Mouse (Mus musculus) midbrain, embryonic 12.5 days (tissue): ENCODE data around the gene Adora3. TPM values are rescaled to one million over a fixed set of nuclear protein-coding genes. Genes with fewer than 3 reads are reported as not detected.

ENCODE experiments used
- ATAC-seq: fragments of 200-750 bp; cut with Nextera tagmentation; 2 replicates; pipeline ENCODE4 v1.8.0; 2017; ENCODE audit warnings: low read depth, moderate TSS enrichment, moderate library complexity; ENCODE audit not compliant: low FRiP score
- H3K27ac ChIP-seq: fragments of 300-500 bp; sonication (generic); replicated peaks from 2 replicates; pipeline ENCODE4 v1.5.1; 2016; ENCODE audit warnings: mild to moderate bottlenecking
- H3K27me3 ChIP-seq: fragments of 300-500 bp; sonication (generic); 2 replicates; pipeline ENCODE4 v1.6.1; 2016; ENCODE audit warnings: mild to moderate bottlenecking
- H3K36me3 ChIP-seq: fragments of 300-500 bp; sonication (generic); 2 replicates; pipeline ENCODE4 v1.6.1; 2016
- H3K4me1 ChIP-seq: fragments of 300-500 bp; sonication (generic); 2 replicates; pipeline ENCODE4 v1.6.1; 2016
- H3K4me2 ChIP-seq: fragments of 300-500 bp; sonication (generic); replicated peaks from 2 replicates; pipeline ENCODE4 v1.6.1; 2016; ENCODE audit warnings: mild to moderate bottlenecking, moderate library complexity
- H3K4me3 ChIP-seq: fragments of 300-500 bp; sonication (generic); 2 replicates; pipeline ENCODE4 v1.5.1; 2016; ENCODE audit warnings: mild to moderate bottlenecking
- H3K9ac ChIP-seq: fragments of 300-500 bp; sonication (generic); replicated peaks from 2 replicates; pipeline ENCODE4 v1.6.1; 2016; ENCODE audit warnings: mild to moderate bottlenecking, moderate library complexity
- H3K9me3 ChIP-seq: fragments of 300-500 bp; sonication (generic); 2 replicates; pipeline ENCODE4 v1.6.1; 2016; ENCODE audit warnings: mild to moderate bottlenecking
- WGBS: fragments of 180-500 bp; shearing (Covaris S2); methylation state at CpG from one replicate; pipeline ENCODE4 v1.1.7; 2016; 5-methylcytosine and 5-hydroxymethylcytosine counted together
- polyA plus RNA-seq: library from polyadenylated mRNA; unstranded; fragments of >200 nt; fragmentation: Nextera tagmentation; extraction: Ambion mirVana; gene quantifications from 2 replicates; pipeline ENCODE4 v1.2.1, GENCODE M21; 2016

Adora3 gene
- polyA plus RNA-seq, 1 experiment from 2014 or later = not detected

DNA sequence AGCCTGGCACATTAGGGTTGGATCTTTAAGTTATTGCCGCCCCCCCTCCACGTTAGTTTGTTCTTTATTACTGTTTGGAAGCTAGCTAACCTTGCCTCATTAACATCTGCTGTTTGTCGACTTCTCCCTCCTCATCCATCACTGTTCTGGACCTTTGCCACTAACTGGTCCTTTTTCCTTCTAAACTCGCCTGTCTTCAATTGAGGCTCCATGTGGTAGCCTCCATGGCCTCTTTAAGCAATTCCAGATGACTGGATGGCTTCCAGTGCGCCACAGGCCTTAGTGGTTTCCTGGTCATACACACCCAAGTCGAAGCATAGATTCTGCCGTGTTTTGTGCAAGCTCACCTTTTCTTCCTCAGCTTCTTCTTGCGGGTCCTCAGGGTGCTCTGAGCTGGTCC, 16.9 kb upstream of the Adora3 start:
- Histone ChIP-seq H3K4me2 (no peak overlapping the region), H3K4me1 (0 out of 2 replicates have a peak, but pooled peaks cover 3% of the 10 kb centered on the region), H3K9me3 (no peaks in the 10 kb centered on the region), H3K27me3 (no peaks in the 10 kb centered on the region), H3K27ac (no peak overlapping the region), H3K36me3 (no peaks in the 10 kb centered on the region), H3K9ac (no peak overlapping the region), H3K4me3 (no peak overlapping the region)
- ATAC-seq = no peak
- 84% methylated on average over 8 of the region's 8 CpGs for WGBS

DNA sequence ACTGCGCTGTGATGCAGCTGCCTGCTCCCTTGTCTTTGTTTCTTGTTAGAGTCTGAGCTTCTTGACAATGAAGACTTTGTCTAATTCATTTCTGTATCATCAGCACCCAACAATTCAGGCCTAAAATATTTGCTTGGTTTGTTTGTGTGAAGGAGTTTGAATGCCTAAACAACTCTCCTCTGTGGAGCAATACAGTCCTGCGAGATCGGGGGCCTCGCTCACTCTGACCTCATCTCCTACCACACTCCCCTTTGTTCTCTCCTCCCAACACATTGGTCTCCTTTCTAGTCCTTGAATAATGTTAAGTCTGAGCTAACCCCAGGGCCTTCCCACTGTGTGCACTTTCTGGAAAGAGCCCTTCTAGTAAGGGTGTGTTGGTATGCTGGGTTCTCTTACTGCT, 15.9 kb upstream of the Adora3 start:
- no peak for ATAC-seq
- Histone ChIP-seq H3K4me1 (0 out of 2 replicates have a peak, but pooled peaks cover 3% of the 10 kb centered on the region), H3K4me2 (no peak overlapping the region), H3K9ac (no peak overlapping the region), H3K27ac (no peak overlapping the region), H3K27me3 (no peaks in the 10 kb centered on the region), H3K36me3 (no peaks in the 10 kb centered on the region), H3K9me3 (no peaks in the 10 kb centered on the region), H3K4me3 (no peak overlapping the region)
- WGBS = 76% methylated on average over 4 of the region's 4 CpGs

DNA sequence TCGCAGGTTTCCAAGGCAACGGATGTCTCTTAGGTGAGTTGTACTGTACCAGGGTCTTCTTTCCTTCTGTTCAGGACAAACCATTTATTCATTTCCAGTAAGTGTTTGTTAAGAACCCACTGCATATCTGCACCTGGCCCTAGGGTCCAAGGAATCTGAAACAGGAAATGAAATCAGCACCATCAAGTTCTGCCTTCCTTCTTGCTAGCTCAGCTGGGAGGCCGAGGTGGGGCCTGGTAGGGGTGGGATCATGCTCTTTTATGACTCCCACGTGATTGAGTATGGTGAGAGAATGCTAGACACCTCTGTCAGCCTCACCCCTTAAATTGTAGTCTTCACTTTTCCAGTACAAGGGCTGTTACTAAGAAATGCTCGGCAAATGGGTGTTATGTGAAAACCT, 13.1 kb upstream of the Adora3 start:
- H3K27ac ChIP-seq = no peak overlapping the region
- H3K4me3 ChIP-seq = no peak overlapping the region
- H3K9me3 ChIP-seq = no peaks in the 10 kb centered on the region
- 0 out of 2 replicates have a peak, but pooled peaks cover 3% of the 10 kb centered on the region for H3K4me1 ChIP-seq
- no peaks in the 10 kb centered on the region for H3K36me3 ChIP-seq
- no peak overlapping the region for H3K9ac ChIP-seq
- no peaks in the 10 kb centered on the region for H3K27me3 ChIP-seq
- 80% methylated on average over 5 of the region's 5 CpGs for WGBS
- no peak overlapping the region for H3K4me2 ChIP-seq
- ATAC-seq = no peak

DNA sequence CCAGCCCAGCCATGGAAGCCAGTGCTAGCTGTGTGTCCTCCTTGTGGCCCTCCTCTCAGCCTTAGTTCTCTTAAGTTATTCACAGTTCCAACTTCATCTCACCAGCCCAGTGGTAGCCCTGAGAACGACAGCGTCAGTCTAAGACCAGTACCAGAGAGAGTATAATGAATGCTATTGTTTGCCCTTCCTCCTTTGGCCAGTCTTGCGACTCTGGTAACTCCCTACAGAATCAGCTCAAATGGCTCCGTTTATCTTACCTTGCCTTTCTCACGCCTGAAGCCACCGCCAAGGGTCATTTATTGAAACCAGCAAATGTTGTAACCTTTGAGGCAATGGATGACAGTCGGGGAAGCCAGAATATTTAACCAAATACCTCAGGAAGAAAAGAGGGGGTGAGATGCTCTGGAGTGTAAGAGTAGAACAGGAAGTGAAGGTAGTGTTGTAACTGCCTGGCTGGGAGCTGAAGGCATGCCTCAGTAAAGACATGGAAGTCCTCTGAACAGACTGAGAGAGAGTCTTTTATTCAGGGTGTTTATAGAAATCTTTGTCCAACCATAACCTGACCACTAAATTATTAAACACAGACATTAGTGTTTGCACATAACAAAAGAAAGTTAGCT, 8.8 kb upstream of the Adora3 start:
- no peaks in the 10 kb centered on the region for H3K9me3 ChIP-seq
- no peak overlapping the region for H3K27ac ChIP-seq
- no peaks in the 10 kb centered on the region for H3K36me3 ChIP-seq
- H3K4me1 ChIP-seq = no peaks in the 10 kb centered on the region
- no peak overlapping the region for H3K9ac ChIP-seq
- H3K4me3 ChIP-seq = no peak overlapping the region
- no peak overlapping the region for H3K4me2 ChIP-seq
- 46% methylated on average over 7 of the region's 7 CpGs for WGBS
- ATAC-seq = no peak
- H3K27me3 ChIP-seq = no peaks in the 10 kb centered on the region

DNA sequence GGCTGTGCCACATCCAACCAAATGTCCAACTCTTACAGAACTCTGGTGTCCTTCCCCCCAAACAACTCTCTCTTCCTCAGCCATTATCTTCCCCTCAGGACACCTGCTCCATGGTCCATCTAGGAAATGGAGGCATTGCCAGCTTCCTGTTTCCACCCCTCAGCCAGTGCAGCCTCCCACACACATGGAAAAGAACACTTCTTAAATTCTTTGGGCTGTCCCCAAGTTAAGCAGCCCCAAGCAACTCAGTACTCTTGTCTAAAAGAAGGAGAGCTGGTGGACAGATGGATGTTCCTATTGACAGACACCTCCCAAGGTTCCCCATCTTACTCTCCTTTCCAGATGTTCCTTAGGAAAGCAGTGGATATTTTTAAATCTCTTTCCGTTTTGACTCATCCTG, 6.5 kb upstream of the Adora3 start:
- H3K9me3 ChIP-seq = no peaks in the 10 kb centered on the region
- H3K4me1 ChIP-seq = no peaks in the 10 kb centered on the region
- ATAC-seq = no peak
- no peak overlapping the region for H3K9ac ChIP-seq
- no peak overlapping the region for H3K4me3 ChIP-seq
- no peak overlapping the region for H3K4me2 ChIP-seq
- H3K27me3 ChIP-seq = no peaks in the 10 kb centered on the region
- H3K36me3 ChIP-seq = no peaks in the 10 kb centered on the region
- no peak overlapping the region for H3K27ac ChIP-seq
- WGBS = 90% methylated on average over 1 of the region's 1 CpGs

DNA sequence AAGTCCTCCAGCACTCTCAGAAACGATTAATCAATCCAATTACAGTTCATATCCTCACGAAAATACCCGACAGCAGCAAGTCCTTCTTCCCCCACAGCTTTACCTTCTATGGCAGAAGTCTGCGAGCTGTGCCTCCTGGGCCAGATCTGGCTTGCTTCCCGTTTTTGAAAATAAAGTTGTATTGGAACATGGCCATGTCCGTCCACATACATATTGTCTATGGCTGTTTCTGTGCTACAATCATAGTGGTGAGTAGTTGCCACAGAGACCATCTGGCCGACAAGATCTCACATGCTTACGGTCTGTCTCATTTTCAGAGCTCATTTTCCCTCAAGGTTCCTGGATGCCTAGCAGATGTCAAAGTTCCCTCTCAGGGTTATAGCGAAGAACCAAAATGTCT, 5.5 kb upstream of the Adora3 start:
- Histone ChIP-seq H3K9ac (no peak overlapping the region), H3K27ac (no peak overlapping the region), H3K4me2 (no peak overlapping the region), H3K4me1 (no peaks in the 10 kb centered on the region), H3K36me3 (no peaks in the 10 kb centered on the region), H3K9me3 (no peaks in the 10 kb centered on the region), H3K27me3 (no peaks in the 10 kb centered on the region), H3K4me3 (no peak overlapping the region)
- WGBS = 87% methylated on average over 9 of the region's 9 CpGs
- no peak for ATAC-seq

DNA sequence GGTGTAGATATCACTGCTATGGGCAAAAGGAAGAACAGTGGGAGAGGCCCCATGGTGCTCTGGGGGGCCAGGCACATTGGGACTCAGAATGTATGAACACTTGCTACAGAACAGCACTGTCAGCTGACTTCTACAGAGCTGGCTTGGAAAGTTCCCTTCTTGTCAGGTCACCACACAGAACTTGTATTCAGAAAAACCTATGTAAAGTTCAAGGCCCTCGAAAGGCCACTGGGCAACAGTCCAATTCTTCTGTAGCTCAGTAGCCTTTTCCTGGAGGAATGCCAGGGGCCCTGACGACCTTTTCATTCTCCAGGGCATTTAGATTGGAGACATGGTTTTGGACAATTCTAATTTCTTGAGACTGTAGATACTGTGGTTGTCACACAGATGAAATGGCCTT, 2.5 kb upstream of the Adora3 start:
- WGBS = 78% methylated on average over 2 of the region's 2 CpGs
- Histone ChIP-seq H3K4me1 (no peaks in the 10 kb centered on the region; the same call in 1 of the 2 replicates), H3K36me3 (no peaks in the 10 kb centered on the region), H3K27ac (no peak overlapping the region), H3K9ac (no peak overlapping the region), H3K4me3 (no peak overlapping the region), H3K4me2 (no peak overlapping the region), H3K27me3 (no peaks in the 10 kb centered on the region), H3K9me3 (no peaks in the 10 kb centered on the region)
- ATAC-seq = no peak

DNA sequence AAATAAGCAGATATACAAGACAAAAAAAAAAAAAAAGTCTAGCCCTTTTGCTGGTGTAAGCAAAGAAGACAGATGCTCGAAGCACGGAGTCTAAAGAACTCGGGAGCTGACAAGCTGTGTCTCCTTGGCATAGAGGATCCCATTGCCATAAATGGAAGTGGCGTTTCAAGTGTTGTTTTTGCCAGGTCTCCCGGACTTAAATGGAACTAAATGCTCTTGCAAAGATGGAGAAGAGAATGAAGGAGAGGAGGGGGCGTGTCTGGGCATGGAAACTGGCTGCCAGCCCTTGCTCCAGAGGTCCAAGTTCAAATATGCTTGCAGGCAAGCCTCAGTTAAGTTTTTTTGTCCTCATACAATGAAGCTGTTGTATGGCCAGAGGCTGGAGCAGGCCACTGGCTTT, 1.4 kb downstream of the Adora3 start:
- Histone ChIP-seq H3K9me3 (no peaks in the 10 kb centered on the region), H3K4me3 (no peak overlapping the region), H3K27me3 (no peaks in the 10 kb centered on the region), H3K9ac (no peak overlapping the region), H3K4me1 (no peaks in the 10 kb centered on the region; the same call in 1 of the 2 replicates), H3K4me2 (no peak overlapping the region), H3K27ac (no peak overlapping the region), H3K36me3 (no peaks in the 10 kb centered on the region)
- no peak for ATAC-seq
- WGBS = 72% methylated on average over 6 of the region's 6 CpGs

DNA sequence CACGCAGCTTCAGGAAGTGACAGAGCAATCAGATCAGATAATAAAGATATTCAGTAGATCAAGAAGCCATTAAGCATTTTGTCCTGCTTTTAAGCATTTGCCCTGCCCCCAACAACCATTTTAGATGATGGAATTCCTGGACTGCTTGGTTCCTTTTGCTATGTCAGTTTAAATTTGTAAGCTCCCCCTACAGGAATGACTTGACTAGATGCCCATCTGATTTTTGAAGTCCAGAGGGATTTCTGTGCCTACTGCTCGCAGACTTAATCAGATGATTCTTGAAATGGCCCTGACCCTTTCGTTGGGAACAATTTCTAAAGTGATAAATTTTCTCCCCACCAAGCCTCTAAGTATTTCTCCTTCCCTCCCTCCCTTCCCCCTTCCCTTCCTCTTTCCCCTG, 1.9 kb downstream of the Adora3 start:
- H3K36me3 ChIP-seq = no peaks in the 10 kb centered on the region
- no peaks in the 10 kb centered on the region; the same call in 1 of the 2 replicates for H3K4me1 ChIP-seq
- no peak overlapping the region for H3K4me2 ChIP-seq
- no peak overlapping the region for H3K9ac ChIP-seq
- H3K27me3 ChIP-seq = no peaks in the 10 kb centered on the region
- H3K9me3 ChIP-seq = no peaks in the 10 kb centered on the region
- H3K4me3 ChIP-seq = no peak overlapping the region
- no peak for ATAC-seq
- no peak overlapping the region for H3K27ac ChIP-seq
- WGBS = 57% methylated on average over 3 of the region's 3 CpGs

DNA sequence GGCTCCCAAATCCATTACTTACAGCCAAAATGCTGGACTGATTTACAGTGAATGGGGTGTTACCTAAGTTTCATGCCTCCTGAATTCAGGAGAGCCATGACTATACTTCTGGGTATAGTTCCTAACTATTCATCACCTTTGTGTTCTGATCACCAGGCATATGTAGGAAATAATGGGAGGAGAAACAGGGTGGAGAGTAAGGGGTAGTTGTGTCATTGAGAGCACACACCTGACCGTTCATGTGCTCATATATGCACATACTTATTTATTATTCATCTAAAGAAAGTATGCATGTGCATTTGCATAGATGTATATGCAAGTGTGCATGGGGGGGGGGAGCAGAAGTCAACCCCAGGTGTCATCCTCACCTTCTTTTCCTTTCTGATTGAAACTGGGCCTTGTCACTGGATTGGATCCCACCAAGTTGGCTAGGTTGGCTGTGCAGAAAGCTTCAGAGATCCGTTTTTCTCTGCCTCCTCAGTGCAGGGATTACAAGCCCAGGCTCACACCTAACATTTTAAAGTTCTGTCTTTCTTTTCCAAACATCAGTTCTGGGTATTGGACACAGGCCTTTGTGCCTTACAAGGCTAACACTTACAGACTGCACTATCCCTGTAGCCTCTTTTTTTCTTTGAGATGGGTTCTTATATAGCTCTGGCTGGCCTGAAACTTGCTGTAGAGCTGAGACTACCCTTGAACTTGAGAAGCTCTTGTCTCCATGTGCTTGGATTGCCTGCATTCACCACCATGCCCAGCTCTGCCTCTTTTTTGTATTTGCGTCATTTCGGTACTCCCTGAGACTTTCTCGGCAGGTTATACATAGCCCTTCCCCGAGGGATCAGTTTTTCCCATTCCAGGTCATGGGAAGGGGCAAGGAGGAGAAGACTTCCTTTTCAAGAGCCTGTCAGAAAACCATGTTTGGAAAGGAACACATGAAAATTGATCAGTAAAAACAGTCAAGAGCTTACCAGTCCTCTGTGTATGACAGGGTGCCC, 3.1 kb downstream of the Adora3 start:
- no peaks in the 10 kb centered on the region; the same call in 1 of the 2 replicates for H3K4me1 ChIP-seq
- no peaks in the 10 kb centered on the region for H3K9me3 ChIP-seq
- no peak overlapping the region for H3K4me3 ChIP-seq
- ATAC-seq = no peak
- WGBS = 82% methylated on average over 6 of the region's 6 CpGs
- H3K27me3 ChIP-seq = no peaks in the 10 kb centered on the region
- H3K36me3 ChIP-seq = no peaks in the 10 kb centered on the region
- no peak overlapping the region for H3K27ac ChIP-seq
- H3K4me2 ChIP-seq = no peak overlapping the region
- H3K9ac ChIP-seq = no peak overlapping the region

DNA sequence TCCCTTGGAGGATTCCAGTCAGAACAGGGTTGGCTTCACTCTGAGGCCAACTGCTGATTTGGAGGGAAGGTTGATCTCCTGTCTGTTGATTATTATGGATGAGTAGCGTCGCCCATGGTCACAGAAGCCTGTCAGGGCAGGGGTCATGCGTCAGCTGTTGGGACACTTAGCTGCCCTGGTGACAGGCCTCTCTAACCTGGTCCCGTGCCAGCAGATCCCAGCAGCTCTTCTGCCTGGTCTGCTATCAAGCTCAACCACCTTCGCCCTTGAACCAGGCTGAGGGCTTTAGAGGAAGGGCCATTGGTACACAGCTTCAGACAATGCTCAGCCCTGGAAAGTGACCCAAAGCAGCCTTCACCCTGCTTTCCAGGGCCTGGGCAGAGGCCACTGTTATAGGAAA, 5.4 kb downstream of the Adora3 start:
- WGBS = 72% methylated on average over 5 of the region's 5 CpGs

DNA sequence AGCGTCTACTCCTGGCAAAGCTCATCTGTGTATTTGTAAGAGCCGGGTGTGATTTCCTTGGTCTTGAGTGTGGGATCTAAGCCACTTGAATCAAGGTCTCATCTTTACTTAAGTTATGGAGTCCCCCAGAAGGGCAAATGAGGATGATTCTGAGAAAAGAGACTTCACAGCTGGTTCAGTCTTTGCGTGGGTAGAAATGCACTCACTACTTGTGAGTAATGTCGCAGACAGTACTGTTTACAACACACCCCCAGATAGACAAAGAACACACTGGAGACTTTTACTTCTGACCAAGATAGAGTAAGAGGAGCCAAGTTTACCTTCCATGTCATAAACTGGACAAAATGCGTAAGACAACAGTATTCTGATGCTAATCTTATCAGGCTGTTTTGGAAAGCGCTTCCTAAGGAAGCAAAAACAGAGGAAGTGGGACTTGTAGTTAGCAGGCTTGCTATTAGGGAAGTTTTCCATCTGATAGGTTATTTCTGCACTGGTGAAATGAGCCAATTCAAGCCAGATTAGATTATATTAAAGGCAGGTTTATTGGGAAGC, 6.7 kb downstream of the Adora3 start:
- Histone ChIP-seq H3K4me1 (no peaks in the 10 kb centered on the region; the same call in 1 of the 2 replicates), H3K27me3 (no peaks in the 10 kb centered on the region), H3K9me3 (no peaks in the 10 kb centered on the region), H3K4me2 (no peak overlapping the region), H3K9ac (no peak overlapping the region), H3K4me3 (no peak overlapping the region), H3K27ac (no peak overlapping the region), H3K36me3 (no peaks in the 10 kb centered on the region)
- WGBS = 93% methylated on average over 6 of the region's 6 CpGs
- ATAC-seq = no peak

More for the DNA sequence above, 5.4 kb downstream of the Adora3 start:
- no peak for ATAC-seq
- H3K27ac ChIP-seq = no peak overlapping the region
- H3K4me2 ChIP-seq = no peak overlapping the region
- no peaks in the 10 kb centered on the region for H3K27me3 ChIP-seq
- H3K9me3 ChIP-seq = no peaks in the 10 kb centered on the region
- no peaks in the 10 kb centered on the region for H3K36me3 ChIP-seq
- no peak overlapping the region for H3K9ac ChIP-seq
- H3K4me3 ChIP-seq = no peak overlapping the region
- no peaks in the 10 kb centered on the region; the same call in 1 of the 2 replicates for H3K4me1 ChIP-seq
